Mouse (Mus musculus) midbrain, postnatal 0 days (tissue): ENCODE results near the gene Man1b1. TPM values are rescaled to one million over a fixed set of nuclear protein-coding genes. Genes with fewer than 3 reads are reported as not detected.

ENCODE experiments used
- ATAC-seq: fragments of 200-750 bp; cut with Nextera tagmentation; 2 replicates; pipeline ENCODE4 v1.8.0; 2017; ENCODE audit warnings: moderate number of reproducible peaks, mild to moderate bottlenecking, moderate TSS enrichment, moderate library complexity; ENCODE audit not compliant: low FRiP score
- DNase-seq: peaks from one replicate; pipeline ENCODE4 v3.0.0-alpha.2; 2015; ENCODE audit warnings: low spot score
- H3K27ac ChIP-seq: fragments of 300-500 bp; sonication (generic); 2 replicates; pipeline ENCODE4 v1.5.1; 2014; ENCODE audit warnings: low read depth, mild to moderate bottlenecking, low read length, mixed read lengths
- H3K27me3 ChIP-seq: fragments of 300-500 bp; sonication (generic); 2 replicates; pipeline ENCODE4 v1.6.1; 2014; ENCODE audit warnings: low read length, control low read depth, mixed read lengths; ENCODE audit not compliant: insufficient read depth
- H3K36me3 ChIP-seq: fragments of 300-500 bp; sonication (generic); 2 replicates; pipeline ENCODE4 v1.6.1; 2014; ENCODE audit warnings: low read length, control low read depth, mixed read lengths; ENCODE audit not compliant: insufficient read depth
- H3K4me1 ChIP-seq: fragments of 300-500 bp; sonication (generic); 2 replicates; pipeline ENCODE4 v1.6.1; 2014; ENCODE audit warnings: mild to moderate bottlenecking, control low read depth, antibody characterized with exemption, low read length, mixed read lengths; ENCODE audit not compliant: insufficient read depth
- H3K4me2 ChIP-seq: fragments of 300-500 bp; sonication (generic); 2 replicates; pipeline ENCODE4 v1.6.1; 2014; ENCODE audit warnings: low read depth, mild to moderate bottlenecking, low read length, mixed read lengths; ENCODE audit not compliant: poor library complexity, severe bottlenecking
- H3K4me3 ChIP-seq: fragments of 300-500 bp; sonication (generic); 2 replicates; pipeline ENCODE4 v1.5.1; 2014; ENCODE audit warnings: low read depth, mild to moderate bottlenecking, low read length, moderate library complexity
- H3K9ac ChIP-seq: fragments of 300-500 bp; sonication (generic); replicated peaks from 2 replicates; pipeline ENCODE4 v1.6.1; 2014; ENCODE audit warnings: mild to moderate bottlenecking, low read length, moderate library complexity, mixed read lengths; ENCODE audit not compliant: poor library complexity, severe bottlenecking
- H3K9me3 ChIP-seq: fragments of 300-500 bp; sonication (generic); 2 replicates; pipeline ENCODE4 v1.6.1; 2016; ENCODE audit warnings: low read length, control low read depth
- CTCF ChIP-seq: IDR thresholded peaks from 2 replicates; pipeline ENCODE4 v1.5.1; 2016; ENCODE audit warnings: antibody characterized with exemption, mild to moderate bottlenecking
- WGBS: fragments of 180-500 bp; shearing (Covaris S2); extraction: QIAGEN DNeasy Blood & Tissue Kit; methylation state at CpG from one replicate; pipeline ENCODE4 v1.1.7; 2014; 5-methylcytosine and 5-hydroxymethylcytosine counted together
- polyA plus RNA-seq: library from polyadenylated mRNA; unstranded; fragments of >200 nt; fragmentation: Nextera tagmentation; extraction: Ambion mirVana; gene quantifications from 2 replicates; pipeline ENCODE4 v1.2.1, GENCODE M21; 2015
- total RNA-seq: library from RNA; depleted of rRNA; stranded (reverse); fragments of >200 nt; gene quantifications from 2 replicates; pipeline ENCODE4 v1.2.3, GENCODE M21; 2014; rRNA removed

Gene Man1b1
- total RNA-seq: 58.9 and 60.0 TPM in 2 replicates
- polyA plus RNA-seq: 42.2 and 53.1 TPM in 2 replicates

DNA sequence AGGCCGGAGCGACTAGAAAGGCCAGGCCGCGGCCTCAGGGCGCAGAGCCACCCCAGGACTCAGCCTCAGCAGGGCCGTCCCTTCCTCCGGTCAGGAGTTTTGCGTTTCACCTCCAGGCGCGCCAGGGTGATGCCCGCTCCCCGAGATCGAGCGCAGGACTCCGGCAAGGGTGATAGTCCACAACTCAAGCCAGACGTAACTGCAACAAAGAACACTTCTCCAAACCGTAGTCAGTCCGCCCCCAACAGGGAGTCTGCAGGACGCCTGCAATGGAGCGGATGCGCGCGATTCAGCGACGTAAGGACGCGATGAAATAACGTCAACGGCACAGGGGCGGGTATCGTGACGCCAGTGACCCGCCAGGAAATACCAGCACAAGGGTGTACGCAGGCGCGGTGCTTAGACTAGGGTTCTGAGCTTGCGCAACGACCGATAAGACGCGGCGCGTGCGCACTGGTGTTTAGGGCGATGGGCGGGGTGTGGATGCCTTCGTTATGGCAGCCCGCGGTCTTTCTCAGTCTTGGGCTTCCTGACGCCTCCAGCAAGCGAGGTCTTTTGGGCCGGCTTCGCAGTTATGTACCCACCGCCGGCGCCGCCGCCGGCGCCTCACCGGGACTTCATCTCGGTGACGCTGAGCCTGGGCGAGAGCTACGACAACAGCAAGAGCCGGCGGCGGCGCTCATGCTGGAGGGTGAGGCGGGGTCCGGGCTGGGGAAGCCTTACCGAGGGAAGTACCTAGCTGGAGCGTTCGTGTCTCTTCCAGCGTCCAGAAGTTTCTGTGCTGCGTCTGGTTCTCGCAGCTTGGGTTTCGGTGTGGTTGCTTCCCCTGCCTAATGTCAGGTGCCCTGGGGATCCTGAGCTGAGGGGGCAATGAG, at the start of gene Man1b1:
Gene Man1b1 (plus strand): TSS at position 53 of the 875 bp plus-strand sequence.
- peak; percentile 65 for TF ChIP-seq CTCF
- Histone ChIP-seq H3K27ac (peak within 1 kb of the TSS; percentile 87), H3K4me3 (peak within 1 kb of the TSS; percentile 90), H3K36me3 (peaks cover 28% of the 10 kb centered on the region), H3K27me3 (no peaks in the 10 kb centered on the region), H3K4me2 (peak within 1 kb of the TSS; percentile 87), H3K4me1 (peaks cover 7% of the 10 kb centered on the region; the same call in 1 of the 2 replicates), H3K9me3 (no peaks in the 10 kb centered on the region), H3K9ac (peak within 1 kb of the TSS; percentile 84)
- ATAC-seq: peak; percentile 97
- peak; percentile 100 for DNase-seq
- under 1% methylated on average over 75 of the region's 78 CpGs for WGBS

DNA sequence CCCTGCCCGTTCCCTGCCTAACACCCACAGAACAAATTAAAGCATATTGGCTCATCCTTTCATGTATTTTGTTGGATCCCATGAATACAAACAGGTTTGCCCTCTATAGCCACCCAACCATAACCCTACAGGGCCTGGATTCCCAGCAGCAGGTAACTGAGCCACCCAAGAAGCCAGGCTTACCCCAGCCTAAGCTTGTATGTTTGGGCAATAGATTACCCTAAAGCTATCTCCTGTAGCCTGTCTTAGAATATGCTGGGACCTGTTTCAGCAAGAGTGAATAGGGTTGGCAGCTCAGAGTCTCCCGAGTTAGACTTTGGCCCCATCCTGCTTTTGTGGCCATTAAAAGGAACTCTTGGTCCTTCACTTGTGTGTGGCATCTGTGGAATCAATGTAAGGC, 46.6 kb upstream of the Man1b1 start:
- Histone ChIP-seq H3K27me3 (peaks cover 10% of the 10 kb centered on the region; the same call in 1 of the 2 replicates), H3K9ac (no peak overlapping the region), H3K4me3 (no peak overlapping the region), H3K9me3 (no peaks in the 10 kb centered on the region), H3K27ac (no peak overlapping the region), H3K4me1 (0 out of 2 replicates have a peak, but pooled peaks cover 5% of the 10 kb centered on the region), H3K36me3 (peaks cover 40% of the 10 kb centered on the region), H3K4me2 (no peak overlapping the region)
- ATAC-seq: no peak
- DNase-seq: no peak
- TF ChIP-seq CTCF: no peak
- WGBS: 89% methylated on average over 2 of the region's 2 CpGs

DNA sequence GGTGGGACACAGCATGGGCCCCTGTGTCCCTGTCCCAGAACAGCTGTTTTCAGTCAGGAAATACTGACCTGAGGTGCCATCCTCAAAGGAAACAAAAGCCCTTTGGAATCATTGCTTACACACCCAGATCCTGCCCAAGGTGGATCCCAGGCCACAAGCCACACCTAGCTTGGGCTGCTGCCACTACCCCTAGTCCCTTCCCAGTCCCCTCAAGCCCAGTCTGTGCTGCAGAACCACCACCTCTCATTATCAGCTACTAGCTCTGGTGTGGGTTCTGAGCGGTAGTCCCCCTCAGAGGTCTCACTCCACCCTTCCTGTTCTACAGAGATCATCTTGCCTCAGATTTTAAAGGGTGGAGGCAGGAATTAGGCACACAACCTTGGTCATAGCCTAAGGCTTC, 45.8 kb upstream of the Man1b1 start:
- Histone ChIP-seq H3K9ac (no peak overlapping the region), H3K4me2 (no peak overlapping the region), H3K4me3 (no peak overlapping the region), H3K4me1 (peaks cover 10% of the 10 kb centered on the region; the same call in 1 of the 2 replicates), H3K27me3 (peaks cover 18% of the 10 kb centered on the region; the same call in 1 of the 2 replicates), H3K36me3 (peaks cover 35% of the 10 kb centered on the region), H3K27ac (no peak overlapping the region), H3K9me3 (no peaks in the 10 kb centered on the region)
- TF ChIP-seq CTCF: no peak
- DNase-seq (no peak), ATAC-seq (no peak)
- 83% methylated on average over 1 of the region's 1 CpGs for WGBS

DNA sequence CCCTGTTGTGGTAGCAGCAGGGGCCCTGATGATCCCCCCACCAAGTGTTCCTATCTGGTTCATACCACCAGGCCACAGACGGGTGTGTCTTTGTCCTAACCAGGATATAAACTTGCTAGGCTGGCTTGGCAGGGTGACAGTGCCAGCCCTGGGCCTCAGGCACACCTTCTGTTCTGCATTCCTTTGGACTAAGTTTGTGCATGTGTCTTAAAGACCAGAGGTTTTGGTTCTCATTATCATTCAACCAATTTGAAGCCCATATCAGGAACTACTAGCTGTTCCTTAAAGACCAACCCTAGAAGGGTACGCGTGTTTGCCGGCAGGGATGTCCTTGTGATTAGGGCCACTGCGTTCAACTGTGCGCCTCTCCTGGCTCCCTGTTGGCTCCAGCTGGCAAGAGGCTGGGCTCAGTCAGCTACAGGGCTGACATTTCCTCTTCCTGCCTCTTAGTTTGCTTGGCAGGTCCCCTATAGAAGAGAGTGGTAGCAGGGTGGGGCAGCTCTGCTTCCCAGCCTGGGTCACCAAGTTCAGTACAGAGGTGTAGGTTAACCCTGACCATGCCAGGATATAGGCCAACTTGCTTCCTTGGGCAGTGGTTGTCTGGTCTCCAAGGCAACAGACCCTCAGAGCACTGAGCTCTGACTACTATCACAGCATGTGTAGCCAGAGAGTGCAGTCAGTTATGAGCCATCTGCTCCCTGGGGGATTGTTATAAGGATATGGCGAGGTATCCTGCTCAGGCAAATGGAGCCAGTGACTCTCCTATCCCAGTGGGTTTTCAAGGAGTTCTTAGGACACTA, 45.1 kb upstream of the Man1b1 start:
- H3K9ac ChIP-seq: no peak overlapping the region
- peaks cover 25% of the 10 kb centered on the region for H3K27me3 ChIP-seq
- H3K4me3 ChIP-seq: no peak overlapping the region
- H3K9me3 ChIP-seq: no peaks in the 10 kb centered on the region
- no peak overlapping the region for H3K4me2 ChIP-seq
- no peak for TF ChIP-seq CTCF
- peaks cover 37% of the 10 kb centered on the region for H3K36me3 ChIP-seq
- H3K27ac ChIP-seq: no peak overlapping the region
- ATAC-seq (0 out of 2 replicates have a peak, but pooled peaks have one; percentile 1), DNase-seq (peak; percentile 45)
- WGBS: 56% methylated on average over 7 of the region's 7 CpGs
- peaks cover 11% of the 10 kb centered on the region; the same call in 1 of the 2 replicates for H3K4me1 ChIP-seq

DNA sequence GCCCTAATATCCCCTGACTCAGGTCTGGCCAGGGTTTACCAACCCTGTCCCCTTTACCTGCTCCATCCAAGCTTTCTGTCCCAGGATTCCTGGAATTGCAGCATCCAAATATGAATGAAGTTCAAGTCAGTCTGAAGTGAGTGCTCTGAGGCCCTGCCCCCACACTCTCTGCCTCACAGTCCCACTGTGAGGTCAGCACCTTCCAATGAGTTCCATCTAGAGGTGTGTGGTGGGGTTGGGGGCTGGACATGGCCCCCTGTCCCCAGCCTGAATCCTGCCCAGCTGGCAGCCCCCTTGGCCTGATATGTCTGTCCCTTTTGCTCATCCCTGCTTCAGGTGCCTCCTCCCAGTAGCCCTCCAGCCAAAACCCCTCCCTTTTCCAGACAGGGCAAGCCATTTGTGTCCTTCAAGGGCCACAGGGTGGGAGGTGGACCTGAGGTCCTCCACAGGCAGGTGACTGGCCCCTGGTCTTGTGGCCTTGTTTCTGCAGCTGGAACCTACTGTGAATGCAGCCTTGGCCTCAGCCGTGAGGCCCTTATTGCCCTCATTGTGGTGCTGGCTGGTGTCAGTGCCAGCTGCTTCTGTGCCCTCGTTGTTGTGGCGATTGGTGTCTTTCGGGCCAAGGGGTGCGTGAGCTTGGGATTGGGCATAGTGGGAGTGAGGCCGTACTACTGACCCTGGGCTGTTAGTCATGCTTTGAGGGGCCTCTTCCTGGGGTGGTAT, 44.0 kb upstream of the Man1b1 start, which contains the start of gene Tmem210:
Gene Tmem210 (plus strand): TSS at position 219 of the 723 bp plus-strand sequence.
- H3K4me1 ChIP-seq: peaks cover 11% of the 10 kb centered on the region; the same call in 1 of the 2 replicates
- no peak within 1 kb of the TSS for H3K9ac ChIP-seq
- no peaks in the 10 kb centered on the region for H3K9me3 ChIP-seq
- no peak for ATAC-seq
- no peak within 1 kb of the TSS for H3K4me3 ChIP-seq
- no peak within 1 kb of the TSS for H3K27ac ChIP-seq
- WGBS: 77% methylated on average over 6 of the region's 6 CpGs
- no peak within 1 kb of the TSS for H3K4me2 ChIP-seq
- peaks cover 35% of the 10 kb centered on the region for H3K27me3 ChIP-seq
- no peak for TF ChIP-seq CTCF
- peaks cover 30% of the 10 kb centered on the region for H3K36me3 ChIP-seq
- DNase-seq: no peak
